Mouse (Mus musculus) stomach, postnatal 0 days (tissue): ENCODE measurements at regions not wholly inside any gene's neighbourhood (a gene's known extent, or its start where the extent isn't known, plus 50 kb on each side); places are given as distances from the start of the nearest gene placed in this dataset.

Experiments used
- ATAC-seq: fragments of 200-750 bp; cut with Nextera tagmentation; 2 replicates; pipeline ENCODE4 v1.8.0; 2017; ENCODE audit not compliant: low FRiP score, low TSS enrichment
- DNase-seq: peaks from one replicate; pipeline ENCODE4 v3.0.0-alpha.2; 2016; ENCODE audit warnings: low spot score
- H3K27ac ChIP-seq: fragments of 300-500 bp; sonication (generic); replicated peaks from 2 replicates; pipeline ENCODE4 v1.5.1; 2014; ENCODE audit warnings: mild to moderate bottlenecking, control low read depth
- H3K27me3 ChIP-seq: fragments of 300-500 bp; sonication (generic); 2 replicates; pipeline ENCODE4 v1.6.1; 2014; ENCODE audit warnings: low read length; ENCODE audit not compliant: control insufficient read depth, insufficient read depth
- H3K36me3 ChIP-seq: fragments of 300-500 bp; sonication (generic); 2 replicates; pipeline ENCODE4 v1.6.1; 2014; ENCODE audit warnings: low read length, mixed read lengths; ENCODE audit not compliant: control insufficient read depth, insufficient read depth
- H3K4me1 ChIP-seq: fragments of 300-500 bp; sonication (generic); replicated peaks from 2 replicates; pipeline ENCODE4 v1.6.1; 2014; ENCODE audit warnings: antibody characterized with exemption; ENCODE audit not compliant: control insufficient read depth, insufficient read depth
- H3K4me2 ChIP-seq: fragments of 300-500 bp; sonication (generic); replicated peaks from 2 replicates; pipeline ENCODE4 v1.6.1; 2014; ENCODE audit warnings: low read depth, mild to moderate bottlenecking, control low read depth, moderate library complexity
- H3K4me3 ChIP-seq: fragments of 300-500 bp; sonication (generic); 2 replicates; pipeline ENCODE4 v1.5.1; 2014; ENCODE audit warnings: low read depth, low read length, control low read depth
- H3K9ac ChIP-seq: fragments of 300-500 bp; sonication (generic); 2 replicates; pipeline ENCODE4 v1.6.1; 2014; ENCODE audit warnings: mild to moderate bottlenecking, low read length, control low read depth, mixed read lengths
- H3K9me3 ChIP-seq: fragments of 300-500 bp; sonication (generic); 2 replicates; pipeline ENCODE4 v1.6.1; 2016; ENCODE audit warnings: low read length; ENCODE audit not compliant: control insufficient read depth
- CTCF ChIP-seq: IDR thresholded peaks from 2 replicates; pipeline ENCODE4 v1.5.1; 2016; ENCODE audit warnings: antibody characterized with exemption, low read depth, mild to moderate bottlenecking, moderate library complexity
- EP300 ChIP-seq: optimal IDR thresholded peaks from 2 replicates; pipeline ENCODE3; 2016; ENCODE audit warnings: antibody characterized with exemption
- WGBS: fragments of 180-500 bp; shearing (Covaris S2); extraction: QIAGEN DNeasy Blood & Tissue Kit; methylation state at CpG from one replicate; pipeline ENCODE4 v1.1.7; 2014; 5-methylcytosine and 5-hydroxymethylcytosine counted together

GRCm38 (mm10) chr1:166898741-166899140, 102.5 kb upstream of the Fam78b start:
- Histone ChIP-seq H3K27ac (no peak overlapping the region), H3K9me3 (no peaks in the 10 kb centered on the region), H3K4me3 (no peak overlapping the region), H3K9ac (no peak overlapping the region), H3K4me2 (no peak overlapping the region), H3K36me3 (no peaks in the 10 kb centered on the region), H3K27me3 (no peaks in the 10 kb centered on the region), H3K4me1 (no peaks in the 10 kb centered on the region)
- DNase-seq (no peak), ATAC-seq (no peak)
- WGBS: 79% methylated on average over 2 of the region's 2 CpGs
- TF ChIP-seq EP300: no peak
- no peak for TF ChIP-seq CTCF

- TF ChIP-seq CTCF (no peak), EP300 (no peak)
- 69% methylated on average over 6 of the region's 6 CpGs for WGBS
- Histone ChIP-seq H3K4me2 (no peak overlapping the region), H3K36me3 (no peaks in the 10 kb centered on the region), H3K9ac (no peak overlapping the region), H3K9me3 (no peaks in the 10 kb centered on the region), H3K4me1 (no peaks in the 10 kb centered on the region), H3K27me3 (no peaks in the 10 kb centered on the region), H3K4me3 (no peak overlapping the region), H3K27ac (no peak overlapping the region)
- DNase-seq (no peak), ATAC-seq (no peak)
Observed at GRCm38 (mm10) chr1:166899238-166899637, 102.0 kb upstream of the Fam78b start.

DNA sequence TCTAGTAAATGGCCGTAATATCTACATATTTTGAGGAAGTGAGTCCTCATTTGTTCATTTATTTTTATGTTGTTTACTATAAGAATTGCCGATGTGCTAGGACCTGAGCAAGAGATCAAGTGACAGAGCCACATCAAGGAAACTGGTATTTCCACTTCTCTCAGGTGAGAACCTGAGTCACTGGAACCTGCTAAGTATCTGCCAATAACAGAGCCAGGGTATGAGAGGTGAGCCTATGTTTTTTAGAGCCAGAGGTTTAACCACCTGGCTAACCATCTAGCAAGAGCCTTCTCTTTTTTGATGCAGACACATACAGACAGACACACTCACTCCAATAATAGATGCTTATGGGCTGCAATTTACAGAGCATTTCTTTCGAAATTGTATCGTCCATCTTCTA, 101.2 kb upstream of the Fam78b start:
- no peak for ATAC-seq
- 65% methylated on average over 4 of the region's 4 CpGs for WGBS
- no peak overlapping the region for H3K4me3 ChIP-seq
- H3K9me3 ChIP-seq: no peaks in the 10 kb centered on the region
- no peak overlapping the region for H3K9ac ChIP-seq
- H3K4me2 ChIP-seq: no peak overlapping the region
- no peaks in the 10 kb centered on the region for H3K27me3 ChIP-seq
- no peak for TF ChIP-seq CTCF
- TF ChIP-seq EP300: no peak
- DNase-seq: no peak
- H3K4me1 ChIP-seq: no peaks in the 10 kb centered on the region
- H3K27ac ChIP-seq: no peak overlapping the region
- no peaks in the 10 kb centered on the region for H3K36me3 ChIP-seq

GRCm38 (mm10) chr1:166900441-166901161, 100.6 kb upstream of the Fam78b start:
- H3K4me3 ChIP-seq: no peak overlapping the region
- TF ChIP-seq CTCF (no peak), EP300 (no peak)
- H3K4me2 ChIP-seq: no peak overlapping the region
- 37% methylated on average over 8 of the region's 8 CpGs for WGBS
- H3K36me3 ChIP-seq: no peaks in the 10 kb centered on the region
- no peak overlapping the region for H3K9ac ChIP-seq
- no peak for DNase-seq
- H3K4me1 ChIP-seq: no peaks in the 10 kb centered on the region
- no peak overlapping the region for H3K27ac ChIP-seq
- no peak for ATAC-seq
- no peaks in the 10 kb centered on the region for H3K9me3 ChIP-seq
- H3K27me3 ChIP-seq: no peaks in the 10 kb centered on the region

GRCm38 (mm10) chr1:166901574-166901973, 99.6 kb upstream of the Fam78b start:
- H3K4me1 ChIP-seq: no peaks in the 10 kb centered on the region
- H3K27me3 ChIP-seq: no peaks in the 10 kb centered on the region
- no peak for ATAC-seq
- 74% methylated on average over 4 of the region's 4 CpGs for WGBS
- H3K36me3 ChIP-seq: no peaks in the 10 kb centered on the region
- H3K4me2 ChIP-seq: no peak overlapping the region
- H3K9ac ChIP-seq: no peak overlapping the region
- no peak for DNase-seq
- H3K4me3 ChIP-seq: no peak overlapping the region
- TF ChIP-seq EP300: no peak
- TF ChIP-seq CTCF: no peak
- H3K9me3 ChIP-seq: no peaks in the 10 kb centered on the region
- H3K27ac ChIP-seq: no peak overlapping the region

DNA sequence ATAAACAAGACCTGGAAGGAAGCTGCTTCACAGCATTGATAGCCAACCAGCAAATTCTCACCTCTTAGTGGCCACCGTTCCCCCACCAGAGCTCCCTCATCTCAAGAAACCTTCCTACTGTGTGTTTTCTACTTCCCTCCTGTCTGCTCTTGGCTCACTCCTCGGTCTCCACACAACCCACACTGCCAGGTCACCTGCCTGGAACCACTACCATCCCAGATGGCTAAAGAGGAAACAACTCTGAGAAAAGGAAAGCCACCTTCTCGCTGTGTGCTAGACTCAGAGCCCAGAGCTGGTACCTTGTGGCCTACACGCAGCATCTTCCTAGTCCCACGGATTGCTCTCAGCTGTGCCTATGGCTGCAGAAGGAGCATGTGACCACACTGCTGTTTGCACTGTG, 97.8 kb upstream of the Fam78b start:
- DNase-seq: no peak
- Histone ChIP-seq H3K4me3 (no peak overlapping the region), H3K9ac (no peak overlapping the region), H3K9me3 (no peaks in the 10 kb centered on the region), H3K27me3 (no peaks in the 10 kb centered on the region), H3K4me1 (no peaks in the 10 kb centered on the region), H3K4me2 (no peak overlapping the region), H3K36me3 (no peaks in the 10 kb centered on the region), H3K27ac (no peak overlapping the region)
- ATAC-seq: no peak
- WGBS: 77% methylated on average over 5 of the region's 5 CpGs
- TF ChIP-seq EP300 (no peak), CTCF (no peak)
